Mouse (Mus musculus) retina, postnatal 7 days (tissue): ENCODE measurements around the gene Wipf3.

Experiments used
- DNase-seq: peaks from one replicate; pipeline ENCODE4 v3.0.0-alpha.2; 2012; ENCODE audit warnings: low read depth, low spot score

The Wipf3 gene

DNA sequence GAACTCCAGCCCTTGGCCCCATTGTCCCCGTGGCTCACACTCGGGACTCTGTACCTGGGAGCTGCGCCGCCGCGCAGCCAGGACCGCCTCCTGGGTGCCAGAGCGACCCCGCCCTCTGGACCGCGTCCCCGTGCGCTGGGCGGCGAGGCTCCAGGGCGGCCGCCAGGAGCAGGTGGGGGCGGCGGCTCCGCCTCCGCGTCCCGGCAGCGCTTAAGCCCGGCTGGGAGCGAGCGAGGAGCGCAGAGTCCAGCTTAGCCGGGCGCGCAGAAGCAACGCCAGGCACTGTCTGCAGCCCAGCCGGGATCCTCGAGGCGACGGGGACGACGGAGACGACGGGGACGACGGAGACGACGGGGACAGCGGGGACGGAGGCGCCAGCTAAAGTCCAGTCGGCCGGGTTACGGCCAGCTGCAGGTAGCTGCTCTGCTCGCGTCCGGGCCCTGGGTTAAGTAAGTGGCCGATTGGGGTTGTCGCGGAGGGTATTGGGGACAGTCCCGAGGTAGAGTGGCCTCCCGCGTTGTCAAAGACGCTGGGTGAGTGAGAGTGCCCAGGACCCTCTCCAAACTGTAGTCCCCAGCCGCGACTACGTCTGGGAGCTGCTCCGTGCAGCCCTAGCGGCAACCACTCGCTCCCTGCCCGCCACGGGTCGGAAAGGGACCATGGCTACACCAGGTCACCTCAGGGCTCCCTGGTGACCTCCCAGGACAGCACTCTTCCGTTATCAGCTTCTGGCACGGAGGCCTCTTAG is at the start of gene Wipf3:
TSS of gene Wipf3 (plus strand) at position 157 of the 748 bp plus-strand sequence.
- peak; percentile 47 for DNase-seq

DNA sequence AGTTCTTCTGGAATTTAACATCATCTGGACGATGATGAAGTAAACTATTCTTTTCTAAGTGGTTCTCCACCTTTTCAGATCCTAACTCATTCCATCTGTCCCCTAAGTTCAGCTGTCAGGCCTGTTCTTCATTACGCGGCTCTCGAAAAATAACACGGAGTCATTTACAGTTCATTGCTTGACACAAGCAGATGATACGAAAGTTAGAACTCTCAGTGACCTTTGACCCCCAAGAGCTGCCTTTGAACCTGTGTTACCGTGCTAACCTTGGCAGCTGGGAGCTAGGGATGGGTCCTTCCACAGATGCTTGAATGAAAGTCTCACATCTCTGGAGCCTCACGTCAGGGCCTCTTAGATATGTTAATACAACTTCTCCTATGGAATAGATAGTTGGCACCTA is 46.8 kb upstream of the Wipf3 start:
- no peak for DNase-seq

DNA sequence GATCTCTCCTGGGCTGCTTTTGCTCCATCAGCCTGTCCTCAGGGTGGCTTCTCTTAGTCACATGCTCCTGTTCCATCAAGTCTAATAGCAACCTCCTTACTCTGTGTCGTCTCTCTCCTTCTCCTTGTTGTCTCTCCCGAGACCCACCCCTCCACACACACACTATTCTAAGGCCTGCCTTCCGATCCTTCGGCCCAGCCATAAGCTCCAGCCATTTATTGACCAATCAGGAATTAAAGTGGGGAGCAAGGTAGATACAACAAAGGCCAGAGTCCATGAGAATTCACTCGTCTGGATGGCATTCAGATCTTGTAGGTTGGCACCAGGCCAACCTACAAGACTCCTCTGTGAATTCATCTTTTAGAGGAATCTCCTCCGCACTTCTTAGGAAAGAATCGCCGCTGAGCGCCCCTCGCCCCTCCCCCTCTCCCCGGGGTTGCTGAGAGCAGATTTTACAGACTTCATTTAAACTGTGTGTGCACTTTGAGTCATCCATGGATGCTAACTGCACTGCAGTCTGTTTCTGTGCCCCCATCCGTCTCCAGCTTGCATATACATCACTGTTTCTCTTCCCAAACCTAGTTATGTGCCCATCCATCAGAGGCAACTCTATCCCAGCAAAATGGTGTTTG is 45.4 kb upstream of the Wipf3 start:
- no peak for DNase-seq

DNA sequence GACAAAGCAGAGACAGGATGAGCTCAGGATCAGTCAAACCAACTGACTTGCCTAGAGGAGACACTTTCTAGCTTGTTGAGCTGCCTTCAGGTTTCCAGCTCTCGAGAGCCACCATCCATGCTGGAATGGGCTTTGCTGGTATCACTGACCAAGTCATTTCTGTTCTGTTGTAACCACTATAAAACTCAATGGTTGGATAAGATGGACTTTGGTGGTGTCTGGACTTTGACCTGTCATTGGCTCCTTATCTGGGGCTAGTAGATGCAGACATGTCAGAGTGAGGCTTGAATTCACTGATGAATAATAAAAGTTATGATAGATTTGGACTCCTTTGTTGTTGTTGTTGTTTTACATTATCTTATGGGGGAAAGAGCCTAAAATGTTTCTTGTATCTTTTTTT is 44.6 kb upstream of the Wipf3 start:
- DNase-seq = no peak

DNA sequence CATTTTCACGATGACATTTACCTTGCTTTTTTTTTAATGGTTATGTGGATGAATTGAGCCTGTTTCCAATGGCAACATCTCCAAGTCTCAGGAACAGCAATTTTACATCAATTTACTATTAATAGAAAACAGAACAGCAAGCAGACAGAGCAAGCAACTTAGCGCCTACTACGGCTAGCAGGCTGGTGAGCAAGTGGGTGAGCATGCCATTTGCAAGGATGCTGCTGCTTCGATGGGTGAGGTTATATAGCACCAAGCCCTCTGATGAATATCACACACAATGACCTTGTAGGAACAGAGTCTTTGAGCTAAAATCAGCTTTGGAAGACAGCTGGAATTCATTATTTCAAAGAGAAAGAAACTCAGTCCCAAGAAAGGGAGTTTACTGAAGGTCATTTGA is 43.0 kb upstream of the Wipf3 start:
- no peak for DNase-seq

DNA sequence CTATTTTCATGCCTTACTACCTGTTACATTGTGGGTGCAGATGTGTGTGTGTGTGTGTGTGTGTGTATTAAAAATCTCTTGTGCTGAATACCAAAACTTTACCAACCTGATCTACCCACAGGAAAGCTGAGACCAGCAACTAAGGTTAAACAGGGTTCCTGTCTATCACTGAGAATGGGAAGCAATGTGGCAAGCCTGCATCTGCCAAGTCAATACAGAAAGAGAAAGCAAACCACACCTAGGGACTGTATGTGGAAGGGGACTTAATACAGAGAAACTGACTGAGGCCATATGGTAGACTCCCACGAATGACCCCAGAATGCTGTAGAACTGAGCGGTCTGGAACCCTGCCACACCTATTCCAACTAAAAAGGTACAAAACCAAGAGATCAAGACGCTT is 42.4 kb upstream of the Wipf3 start:
- no peak for DNase-seq

DNA sequence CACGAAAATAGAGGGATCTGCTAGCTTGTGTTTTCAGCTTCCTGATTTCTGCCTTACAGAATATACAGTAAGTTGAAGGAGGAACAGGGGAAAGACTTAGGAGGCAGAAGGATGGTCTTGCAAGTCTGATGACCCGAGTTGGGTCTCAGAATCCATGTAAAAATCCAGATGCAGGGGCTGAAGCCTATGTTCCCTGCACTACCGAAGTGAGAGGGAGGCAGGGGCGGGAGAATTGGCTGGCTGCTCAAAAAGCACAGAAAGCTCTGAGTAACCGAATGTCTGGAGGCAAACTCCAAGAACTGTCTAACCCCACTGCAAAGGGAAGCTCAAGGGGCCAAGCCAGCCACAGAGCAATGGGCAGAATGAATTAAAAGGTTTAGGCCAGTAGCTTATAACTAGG is 41.7 kb upstream of the Wipf3 start:
- no peak for DNase-seq

DNA sequence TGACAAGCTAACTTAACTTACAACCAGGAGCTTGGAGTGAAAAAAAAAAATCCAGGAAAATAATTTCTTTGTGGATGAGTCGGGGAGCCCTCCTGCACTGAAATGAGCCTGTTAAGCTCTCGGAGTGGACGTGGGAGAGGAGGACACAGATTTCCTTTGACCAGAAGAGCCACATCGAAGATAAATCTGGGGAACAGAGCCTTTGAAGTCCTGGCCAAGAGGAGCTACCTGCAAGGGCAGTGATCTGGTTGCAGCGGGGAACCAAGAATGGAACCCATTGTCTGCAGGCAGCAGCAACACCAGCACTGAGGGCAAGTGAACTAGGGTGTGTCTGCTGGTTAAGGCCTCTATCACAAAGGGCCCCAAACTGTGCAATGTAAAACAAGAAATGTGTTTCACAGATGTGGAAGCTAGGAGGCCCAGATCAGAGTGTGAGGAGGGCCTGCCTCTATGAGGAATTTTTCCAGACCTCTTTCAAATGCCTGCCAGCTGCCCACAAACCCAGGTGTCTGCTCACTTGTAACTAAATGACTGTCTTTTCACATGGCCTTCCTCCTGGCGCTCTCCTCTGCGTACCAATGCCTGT is 40.6 kb upstream of the Wipf3 start:
- DNase-seq = no peak

DNA sequence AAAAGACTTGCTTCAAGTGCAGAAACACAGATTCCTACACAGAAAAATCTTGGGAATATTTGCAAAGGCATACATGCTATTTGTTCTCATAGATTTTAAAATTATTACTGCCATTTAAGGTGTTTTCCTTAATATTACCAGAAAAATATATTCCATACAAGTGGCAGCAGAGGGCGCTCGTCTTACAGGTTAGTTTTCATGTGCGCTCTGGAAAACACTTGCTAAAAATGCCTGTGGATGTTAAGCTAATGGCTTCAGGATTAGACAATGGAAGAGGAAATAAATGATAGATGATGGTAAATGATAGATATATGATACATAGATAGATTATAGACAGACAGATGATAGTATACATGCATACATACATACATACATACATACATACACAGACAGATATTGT is 37.6 kb upstream of the Wipf3 start:
- peak; percentile 45 for DNase-seq

DNA sequence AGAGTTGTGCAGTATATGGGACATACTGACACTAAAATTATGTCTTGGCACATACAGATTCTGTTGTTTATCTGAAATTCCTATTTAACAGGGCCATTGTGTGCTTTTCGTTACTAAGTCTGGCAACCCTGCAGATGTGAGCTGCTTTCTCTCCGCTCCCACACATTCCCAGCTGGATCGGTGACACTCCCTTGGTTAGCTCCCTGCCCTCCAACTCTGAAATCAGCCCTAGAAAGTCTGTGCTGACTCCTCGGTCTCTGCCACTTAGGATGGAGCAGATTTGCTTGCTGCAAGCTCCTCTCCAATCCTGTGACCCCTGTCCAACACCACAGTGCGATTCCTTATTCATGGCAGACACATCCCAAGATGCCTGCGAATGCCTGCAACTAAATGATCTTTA is 35.5 kb upstream of the Wipf3 start:
- no peak for DNase-seq

DNA sequence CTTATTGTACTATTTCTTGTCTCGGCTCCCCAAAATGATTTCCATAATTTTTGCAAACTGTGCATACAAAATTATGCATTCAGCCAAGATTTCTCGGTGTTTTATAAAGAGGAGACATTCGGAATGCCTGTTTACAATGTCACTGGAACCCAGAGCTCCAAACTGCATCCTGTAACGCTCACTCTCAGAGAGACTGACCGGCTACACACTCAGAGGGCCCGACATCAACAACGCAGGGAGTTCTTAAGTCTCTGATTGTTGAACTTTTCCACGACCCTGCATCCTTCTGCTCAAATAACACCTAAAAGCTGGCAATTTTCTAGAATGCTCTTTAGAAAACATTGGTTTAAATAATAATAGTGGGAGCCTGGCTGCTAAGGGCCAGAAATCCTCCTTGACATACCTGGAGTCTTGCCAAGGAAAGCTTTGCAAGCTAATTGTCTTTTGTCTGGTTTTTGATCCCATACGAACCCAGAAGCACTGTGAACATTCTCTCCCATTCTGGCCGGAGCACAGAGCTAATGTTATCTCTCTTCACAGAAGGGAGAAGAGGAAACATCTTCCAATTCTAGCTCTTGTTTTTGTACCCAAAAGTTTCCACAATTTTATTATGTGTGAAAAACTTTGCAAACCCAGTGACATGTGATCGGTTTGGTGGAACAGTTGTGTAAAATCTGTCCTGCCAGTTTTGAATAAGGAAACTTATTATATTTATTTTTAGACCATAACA is 30.0 kb upstream of the Wipf3 start:
- DNase-seq = no peak

DNA sequence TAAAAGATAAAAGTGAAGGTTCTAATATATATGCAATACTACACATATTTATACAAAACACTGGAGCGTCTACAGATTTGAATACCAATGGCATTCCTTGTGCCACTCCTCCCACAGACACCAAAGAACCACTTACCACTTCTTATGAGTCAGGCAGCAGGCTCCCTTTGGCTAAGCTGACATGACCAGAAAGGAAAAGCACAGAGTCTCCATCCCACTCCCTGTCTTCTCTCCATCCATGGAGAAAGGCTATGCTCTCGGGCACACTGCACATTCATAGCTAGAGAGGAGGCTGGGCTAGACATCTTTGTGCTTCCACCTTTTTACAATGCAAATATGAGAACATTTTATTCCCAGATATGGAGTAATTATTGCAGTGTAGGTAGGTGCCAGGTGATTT is 27.9 kb upstream of the Wipf3 start:
- DNase-seq = no peak

DNA sequence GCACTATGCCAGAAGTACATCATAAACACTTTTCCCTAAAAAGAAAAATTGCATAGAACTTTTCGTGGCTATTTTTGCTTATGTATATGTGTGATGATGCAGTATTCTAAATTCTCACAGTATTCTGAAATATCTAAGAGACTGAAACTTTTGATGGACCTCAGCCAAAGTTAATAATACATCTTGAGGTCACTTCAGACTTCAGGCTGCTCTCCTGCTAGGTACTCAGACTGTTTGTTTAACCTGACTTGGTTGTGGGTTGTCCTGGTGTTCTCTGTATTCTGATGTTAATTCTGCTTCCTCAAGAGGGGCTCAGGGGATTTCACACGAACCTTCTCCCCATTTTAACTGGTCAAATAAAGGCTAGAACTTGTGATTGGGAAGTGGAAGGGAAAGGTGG is 24.5 kb upstream of the Wipf3 start:
- DNase-seq = no peak

DNA sequence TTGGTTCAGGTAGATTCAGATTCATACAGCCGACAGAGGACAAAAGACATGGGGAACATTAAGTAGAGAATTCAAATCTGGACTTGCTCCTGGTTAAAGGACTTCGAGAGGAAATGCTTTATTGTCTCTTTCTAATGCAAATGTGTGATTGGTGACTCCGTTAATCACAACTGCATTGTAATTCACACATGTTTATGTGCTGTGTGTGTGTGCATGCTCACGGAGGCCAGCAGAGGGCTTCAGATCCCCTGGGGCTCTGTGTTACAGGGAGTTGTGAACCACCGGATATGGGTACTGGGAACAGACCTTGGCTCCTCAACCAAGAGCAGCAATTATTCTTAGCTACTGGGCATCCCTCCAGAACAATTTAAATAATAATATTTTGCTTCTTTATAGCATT is 23.3 kb upstream of the Wipf3 start:
- no peak for DNase-seq

DNA sequence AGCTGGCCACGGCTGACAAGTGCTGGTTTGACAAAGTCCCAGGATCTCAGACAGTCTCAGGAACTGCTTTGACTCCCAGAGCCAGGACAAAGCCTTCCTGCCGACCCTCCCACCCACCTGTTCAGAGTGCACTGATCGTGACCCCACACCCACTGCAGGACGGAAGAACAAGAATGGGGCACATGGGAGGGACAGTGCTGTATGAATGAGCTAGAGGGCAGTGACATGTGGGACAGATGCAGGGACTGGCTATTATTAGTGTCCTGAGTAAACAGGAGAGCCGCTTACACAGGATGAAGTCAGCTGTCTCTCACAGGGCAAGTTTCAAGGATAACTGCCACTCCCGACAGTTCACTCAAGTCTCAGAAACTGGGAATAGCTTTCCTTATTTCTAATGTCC is 20.1 kb upstream of the Wipf3 start:
- no peak for DNase-seq

DNA sequence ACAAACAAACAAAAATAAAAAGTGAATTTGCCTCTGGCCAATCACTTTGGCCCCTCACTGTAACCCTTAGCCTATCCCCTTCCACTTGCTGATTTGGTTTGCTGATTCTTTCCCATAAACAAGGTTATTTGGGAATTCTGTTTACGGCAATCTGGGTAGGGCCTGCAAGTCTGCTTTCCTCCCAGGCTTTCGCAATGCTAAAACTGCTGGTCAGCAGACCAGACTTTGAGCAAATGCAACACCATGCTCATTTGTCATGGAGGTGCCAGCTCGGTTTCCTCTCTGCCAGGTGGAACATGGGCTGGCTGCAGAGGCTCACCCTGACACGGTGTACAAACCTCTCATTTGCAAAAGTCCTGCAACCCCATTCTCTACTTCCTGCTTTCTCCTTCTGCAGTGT is 19.0 kb upstream of the Wipf3 start:
- DNase-seq = no peak

DNA sequence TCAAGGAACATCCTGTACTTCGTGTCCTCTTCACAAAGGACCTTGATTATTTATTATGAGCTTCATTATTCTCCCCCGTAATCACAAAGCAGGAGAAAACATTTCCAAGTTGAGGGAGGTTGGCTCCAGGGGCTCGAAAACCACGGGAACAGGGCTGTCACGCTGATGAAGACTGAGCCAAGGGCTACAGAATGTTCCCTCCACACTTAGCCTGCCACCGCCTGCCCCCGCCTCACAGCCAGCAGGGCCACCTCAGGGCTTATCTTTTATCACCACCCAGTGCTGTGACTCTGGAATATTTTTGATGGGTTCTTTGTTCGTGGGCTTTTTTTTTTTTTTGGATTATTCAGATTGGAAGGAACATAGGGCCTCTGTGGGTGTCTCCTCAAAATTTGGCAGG is 17.8 kb upstream of the Wipf3 start:
- no peak for DNase-seq

DNA sequence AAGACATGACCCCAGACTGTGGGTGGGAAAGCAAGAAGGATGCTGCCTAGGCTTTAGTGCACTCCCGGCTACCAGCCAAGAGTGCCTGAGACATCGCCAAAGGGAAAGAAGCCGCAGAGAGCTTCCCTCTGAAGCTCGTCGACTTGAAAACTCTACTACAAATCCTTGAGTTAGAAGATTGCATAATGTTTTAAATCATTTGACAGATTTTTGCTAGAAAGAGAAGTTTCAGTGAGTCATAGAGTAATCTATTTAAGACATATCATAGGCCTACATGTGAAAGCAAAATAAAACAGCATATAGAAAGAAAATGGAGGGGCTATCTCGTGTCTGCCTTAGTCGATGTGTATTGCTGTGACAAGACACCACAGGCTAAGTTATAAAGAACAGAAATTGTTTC is 16.5 kb upstream of the Wipf3 start:
- DNase-seq = no peak

DNA sequence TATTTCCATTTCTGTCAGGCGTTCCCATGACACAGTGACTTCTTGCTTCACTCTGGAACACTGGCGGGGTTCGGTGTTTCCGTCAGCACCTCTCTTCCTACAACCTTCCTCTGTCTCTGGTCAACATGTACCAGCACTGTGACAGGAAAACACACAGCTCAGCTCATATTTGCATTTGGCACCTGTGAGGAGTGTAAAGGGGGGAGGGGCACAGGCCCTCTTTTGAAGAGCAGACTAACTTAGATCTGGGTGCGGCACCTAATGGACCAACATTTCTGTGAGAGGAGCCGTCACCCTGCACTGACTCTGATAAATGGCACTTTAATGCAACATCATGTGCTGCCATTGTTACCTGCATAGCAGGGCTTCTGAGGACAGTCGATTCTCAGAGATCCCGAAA is 4.2 kb upstream of the Wipf3 start:
- DNase-seq = no peak

DNA sequence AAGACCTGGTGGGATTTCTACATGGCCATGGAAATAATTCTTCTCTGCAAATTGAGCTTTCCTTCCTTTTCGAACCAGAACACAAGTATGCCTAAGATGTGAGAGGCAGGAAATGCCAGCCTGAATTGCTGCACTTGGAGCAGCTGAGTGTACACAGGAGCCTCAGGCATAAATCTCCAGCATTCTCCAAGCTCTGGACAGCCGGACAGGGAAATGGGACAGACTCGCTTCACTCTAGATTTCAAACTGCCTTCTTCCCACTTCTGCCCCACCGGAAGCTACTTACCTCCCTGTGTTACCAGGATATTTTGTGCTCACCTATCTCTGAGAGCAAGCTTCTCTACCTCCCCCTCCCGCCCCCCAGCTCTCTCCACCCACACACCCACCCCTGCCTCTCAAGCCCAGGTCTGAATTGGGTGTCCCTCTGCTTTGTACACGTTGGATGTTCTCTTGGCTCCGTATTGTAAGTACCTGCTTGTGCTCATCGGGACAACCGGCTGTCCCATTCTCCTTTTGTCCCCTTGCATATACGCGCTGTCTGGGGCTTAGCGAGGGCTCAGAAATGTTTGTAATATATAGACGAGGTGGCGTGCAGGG is 455 bp upstream of the Wipf3 start:
- DNase-seq = peak; percentile 11

DNA sequence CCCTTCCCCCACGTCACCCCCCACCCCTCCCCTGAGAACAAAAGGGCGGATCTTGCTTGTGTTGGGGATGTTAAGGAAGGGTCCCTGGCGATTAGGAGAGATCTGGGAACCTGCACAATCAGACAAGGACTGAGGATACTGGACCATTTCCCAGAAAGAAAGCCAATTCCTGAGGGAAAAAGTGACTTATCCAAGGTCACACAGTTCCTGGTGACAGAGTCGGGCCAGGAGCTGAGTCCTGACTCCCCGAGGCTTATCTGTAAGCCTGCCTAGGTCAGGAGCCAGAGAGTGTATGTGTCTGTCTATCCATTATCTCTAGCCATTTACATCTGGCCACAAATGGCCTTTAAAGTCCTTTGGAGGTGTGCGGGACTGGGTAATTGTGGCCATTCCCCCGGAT is 818 bp downstream of the Wipf3 start:
- DNase-seq = no peak

DNA sequence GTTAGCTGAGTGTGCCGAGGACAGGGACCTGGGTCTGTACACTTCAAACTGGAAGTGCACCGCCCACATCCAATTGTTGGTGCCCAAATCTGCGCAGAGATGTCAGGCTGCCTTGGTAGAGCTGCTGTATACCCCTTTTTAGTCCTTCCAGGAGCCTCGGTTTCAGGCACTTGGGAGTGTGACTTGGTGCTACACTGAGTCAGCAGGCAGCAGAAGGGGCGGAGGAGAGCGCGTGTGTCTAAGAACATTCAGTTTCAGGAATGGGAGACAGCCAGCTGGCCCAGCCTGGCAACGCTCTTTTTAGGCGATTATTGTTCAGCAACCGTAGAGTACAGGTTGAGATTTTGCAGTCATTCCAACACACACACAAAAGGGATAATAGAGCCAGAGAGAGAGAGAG is 2.4 kb downstream of the Wipf3 start:
- DNase-seq = no peak
